Mouse (Mus musculus) frontal cortex, postnatal 10 days (tissue): ENCODE results near the gene Kcnk10.
A peak's percentile ranks its signal among the peaks of the same experiment; 100 is the strongest.
"Not testable (repeated sequence)": the region's sequence is repeated elsewhere in the genome, so short reads cannot be mapped to it uniquely, and the experiment has no call there.

Experiments
- DNase-seq, 2 experiments: peaks; one replicate each; pipeline ENCODE4 v3.0.0; 2022; ENCODE audit warnings: low spot score in 2 of 2, mixed read lengths in 1 of 2

Gene Kcnk10

DNA sequence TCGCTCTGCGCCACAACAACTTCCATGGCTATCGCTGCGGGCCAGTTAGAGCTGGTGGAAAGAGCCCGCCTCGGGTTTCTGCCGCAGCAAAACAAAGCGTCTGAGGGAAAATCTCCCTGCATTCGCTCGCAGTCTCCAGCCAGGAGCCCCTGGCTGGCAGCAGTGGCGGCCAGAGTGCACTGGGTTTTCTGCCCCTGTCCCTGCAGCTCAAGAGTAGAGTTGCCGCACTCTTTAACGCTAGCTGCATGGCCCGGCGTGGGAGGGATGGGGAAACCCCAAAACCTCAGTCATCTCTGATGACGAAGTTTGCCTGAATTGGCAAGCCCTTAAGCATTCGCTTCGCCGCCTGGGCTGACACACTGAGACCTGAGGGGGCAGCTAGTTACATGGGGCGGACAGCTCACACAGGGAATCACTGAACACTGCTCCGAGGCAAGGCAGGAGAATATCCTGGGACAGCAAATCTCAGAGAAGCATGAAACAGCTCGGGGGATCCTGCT is at the start of gene Kcnk10:
Gene Kcnk10, minus strand, starts transcription at position 450 of the 500 bp plus-strand sequence.
- DNase-seq, result peak in 1 of 2 experiments; percentile 28

DNA sequence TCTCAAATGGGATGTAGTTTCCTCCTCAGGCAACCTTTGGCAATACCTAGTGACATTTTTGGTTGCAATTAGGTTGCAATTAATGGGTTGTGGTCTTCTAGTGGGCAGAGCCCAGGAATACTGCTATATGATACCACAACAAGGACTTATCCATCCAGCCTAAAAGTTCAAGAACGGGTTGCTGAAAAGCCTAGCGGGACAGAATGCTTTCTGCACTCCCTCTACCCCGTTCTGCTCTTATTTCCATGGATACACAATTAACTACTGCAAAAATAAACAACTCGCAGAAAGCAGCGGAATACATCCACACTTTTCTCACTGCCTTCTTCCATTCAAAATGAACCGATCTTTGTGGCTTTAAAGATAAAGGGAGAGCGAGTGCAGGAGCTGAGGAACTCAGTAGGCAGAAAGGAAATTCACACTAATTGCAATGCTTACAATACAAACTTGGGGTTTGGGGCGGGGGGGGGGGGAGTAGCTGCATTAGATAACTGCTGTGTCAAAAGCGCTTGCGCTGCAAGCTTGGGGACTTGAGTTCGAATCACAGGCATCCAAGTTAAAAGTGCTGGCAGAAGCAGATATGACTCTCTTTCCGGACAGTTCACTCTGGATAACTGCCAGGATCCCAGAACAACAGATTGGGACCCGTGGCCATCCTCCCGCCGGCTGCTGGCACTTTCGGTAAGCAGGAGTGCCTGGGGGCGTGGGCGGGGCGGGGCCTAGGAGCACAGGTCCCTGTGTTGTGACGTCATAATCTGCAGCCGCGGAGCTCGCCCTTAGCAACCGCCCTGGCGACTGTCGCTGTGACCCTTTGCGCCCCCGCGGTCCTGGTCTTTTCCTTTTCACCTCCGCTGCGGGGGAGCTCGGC is 49.5 kb upstream of the Kcnk10 start, which contains the start of gene Spata7:
Gene Spata7, plus strand, starts transcription at position 766 of the 868 bp plus-strand sequence.
- peak; percentile 83 to 86 for DNase-seq

DNA sequence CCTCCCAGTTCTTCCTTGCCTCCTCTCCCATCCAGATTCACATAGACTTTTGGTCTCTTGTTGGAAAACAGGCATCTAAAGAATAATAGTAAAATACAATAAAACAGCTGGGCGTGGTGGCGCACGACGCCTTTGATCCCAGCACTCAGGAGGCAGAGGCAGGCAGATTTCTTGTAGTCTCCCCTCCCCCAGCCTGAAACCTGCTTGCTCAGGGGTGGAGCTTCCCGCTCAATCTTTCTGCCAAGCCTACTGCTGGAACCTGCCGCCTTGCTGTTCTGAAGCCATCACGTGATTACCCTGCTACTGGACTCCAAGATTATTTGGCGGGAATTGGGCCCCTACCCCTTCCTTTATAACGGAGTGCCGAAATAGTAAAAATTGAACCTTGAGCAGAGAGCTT is 45.2 kb upstream of the Kcnk10 start:
- not testable (repeated sequence) for DNase-seq

DNA sequence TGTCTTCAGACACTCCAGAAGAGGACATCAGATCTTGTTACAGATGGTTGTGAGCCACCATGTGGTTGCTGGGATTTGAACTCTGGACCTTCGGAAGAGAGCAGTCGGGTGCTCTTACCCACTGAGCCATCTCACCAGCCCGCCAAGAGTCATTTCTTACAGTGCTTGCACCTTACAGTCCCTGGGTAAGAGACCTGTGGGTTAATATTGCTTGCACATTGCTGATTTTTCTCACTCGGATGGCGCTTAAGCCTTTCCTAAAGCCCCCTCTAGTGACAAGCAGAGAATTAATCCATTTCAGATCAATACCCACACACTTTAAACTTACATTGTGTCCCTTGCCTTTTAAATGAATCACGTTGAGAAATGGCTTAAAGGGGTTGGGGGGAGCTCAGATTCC is 42.8 kb upstream of the Kcnk10 start:
- not testable (repeated sequence) for DNase-seq

DNA sequence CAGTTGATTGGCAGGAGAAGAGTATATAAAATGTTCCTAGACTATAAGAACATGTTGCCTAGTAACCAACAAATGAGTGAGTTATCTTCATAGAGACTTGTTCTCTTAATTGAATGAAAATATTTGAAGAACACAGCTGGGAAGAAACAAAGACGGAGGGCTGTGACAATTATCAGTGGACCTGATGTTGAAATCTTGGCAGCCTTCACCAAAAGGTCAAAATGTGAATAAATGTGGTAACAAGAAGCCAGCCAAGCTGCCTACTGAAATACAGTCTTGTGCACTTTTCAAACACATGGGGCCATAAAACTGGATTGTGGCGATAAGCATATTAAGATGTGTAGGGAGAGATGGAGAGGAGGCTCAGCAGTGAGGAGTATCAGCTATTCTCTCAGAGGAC is 41.4 kb upstream of the Kcnk10 start:
- no peak for DNase-seq

- no peak for DNase-seq
These were observed 37.6 kb upstream of the Kcnk10 start for GRCm38 (mm10) chr12:98615746-98616145.

GRCm38 (mm10) chr12:98614910-98615508 is 36.9 kb upstream of the Kcnk10 start:
- DNase-seq, result no peak

DNA sequence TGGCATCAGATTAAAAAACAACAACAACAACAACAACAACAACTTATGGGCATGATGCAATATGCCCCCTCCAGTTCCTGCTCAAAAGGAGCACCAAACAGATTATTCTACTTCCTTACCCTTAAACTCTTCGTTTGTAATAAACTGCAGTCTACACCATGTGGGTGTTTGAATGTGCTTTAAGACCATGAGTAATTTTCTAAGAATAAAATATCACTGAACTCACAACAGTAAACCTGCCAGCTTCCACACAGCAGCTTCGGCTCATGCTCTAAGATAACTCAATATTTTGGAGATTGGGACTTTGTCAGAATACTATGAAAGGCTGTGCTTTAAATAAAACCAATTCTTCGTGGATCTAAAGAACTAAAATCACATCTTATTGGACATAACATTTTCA is 32.2 kb upstream of the Kcnk10 start:
- DNase-seq, result no peak

DNA sequence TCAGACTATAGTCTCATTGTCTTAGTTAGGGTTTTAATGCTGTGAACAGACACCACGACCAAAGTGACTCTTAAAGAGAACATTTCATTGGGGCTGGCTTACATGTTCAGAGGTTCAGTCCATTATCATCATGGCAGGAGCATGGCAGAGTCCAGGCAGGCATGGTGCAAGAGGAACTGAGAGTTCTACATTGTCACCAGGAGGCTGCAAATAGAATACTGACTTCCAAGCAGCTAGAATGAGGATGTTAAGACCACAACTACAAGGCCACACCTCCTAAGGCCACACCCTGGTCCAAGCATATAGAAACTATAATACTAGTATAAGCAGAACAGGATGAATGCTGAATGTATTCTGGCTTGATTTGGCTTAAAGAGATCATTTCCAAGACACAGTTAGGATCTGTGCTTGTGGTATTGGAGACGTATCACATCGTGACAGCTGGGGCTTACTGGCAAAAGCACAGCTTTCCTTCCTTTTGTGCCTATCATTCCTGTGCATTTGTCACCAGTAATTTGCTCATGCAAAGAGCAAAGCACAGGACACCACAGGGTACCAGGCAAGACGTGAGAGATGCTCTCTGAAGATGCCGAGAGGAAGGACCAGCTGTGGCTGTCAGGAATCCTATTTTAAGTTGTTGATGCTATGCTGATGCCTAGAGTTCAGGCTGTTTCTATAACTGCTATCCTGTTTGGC is 28.6 kb upstream of the Kcnk10 start:
- DNase-seq, result no peak

GRCm38 (mm10) chr12:98605264-98605663 is 27.2 kb upstream of the Kcnk10 start:
- no peak for DNase-seq

DNA sequence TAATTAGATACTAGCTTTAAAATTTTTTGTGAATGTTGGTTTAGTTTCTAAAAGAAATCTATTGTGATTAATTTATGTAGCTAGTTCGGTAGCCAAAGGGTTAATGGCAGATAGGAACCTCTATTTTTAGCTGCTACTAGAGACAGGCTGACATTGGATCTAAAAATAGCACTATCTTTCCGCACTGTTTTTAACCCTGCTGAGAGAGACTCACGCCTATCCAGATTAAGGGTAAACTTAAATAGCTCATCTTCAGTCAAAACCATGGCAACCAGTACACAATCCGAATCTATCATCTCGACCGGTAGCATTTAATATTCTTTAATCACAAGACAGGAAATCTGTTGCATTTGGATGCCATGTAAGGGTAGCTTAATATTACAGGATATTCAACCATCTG is 24.0 kb upstream of the Kcnk10 start:
- DNase-seq, result no peak

DNA sequence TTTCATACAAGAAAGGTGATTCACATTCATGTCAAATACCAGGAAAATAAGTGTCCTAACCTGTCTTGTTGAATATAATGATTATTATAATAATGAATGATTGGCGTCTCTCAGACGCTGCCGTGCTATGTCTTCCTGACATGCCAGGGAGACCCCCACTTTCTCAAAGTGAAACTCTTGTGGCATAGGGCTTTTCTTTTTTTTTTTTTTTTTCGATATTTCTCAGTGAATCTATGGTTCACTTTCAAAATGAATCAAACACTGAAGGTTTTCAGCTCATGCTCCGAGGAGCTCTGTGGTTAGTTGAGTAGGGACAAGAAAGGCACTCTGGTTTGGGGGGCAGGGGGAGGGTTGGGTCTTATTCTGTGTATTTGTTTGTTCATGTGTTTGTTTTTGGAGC is 22.8 kb upstream of the Kcnk10 start:
- DNase-seq, result no peak

DNA sequence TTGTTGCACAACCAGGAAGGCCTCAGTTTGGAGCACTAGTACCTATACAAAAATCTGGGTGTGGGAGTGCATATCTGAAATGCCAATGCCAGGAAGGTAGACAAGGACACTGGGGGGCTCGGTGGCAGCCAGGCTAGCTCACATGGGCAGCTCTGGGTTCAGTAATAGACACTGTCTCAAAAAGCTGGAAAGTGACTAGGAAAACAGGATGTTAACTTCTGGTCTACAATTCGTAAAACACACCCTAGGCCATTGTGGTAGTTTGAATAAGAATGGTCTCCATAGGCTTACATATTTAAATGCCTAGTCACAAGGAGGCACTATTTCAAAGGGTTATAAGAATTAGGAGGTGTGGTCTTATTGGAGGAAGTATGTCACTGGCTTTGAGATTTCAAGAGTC is 12.9 kb upstream of the Kcnk10 start:
- no peak for DNase-seq

DNA sequence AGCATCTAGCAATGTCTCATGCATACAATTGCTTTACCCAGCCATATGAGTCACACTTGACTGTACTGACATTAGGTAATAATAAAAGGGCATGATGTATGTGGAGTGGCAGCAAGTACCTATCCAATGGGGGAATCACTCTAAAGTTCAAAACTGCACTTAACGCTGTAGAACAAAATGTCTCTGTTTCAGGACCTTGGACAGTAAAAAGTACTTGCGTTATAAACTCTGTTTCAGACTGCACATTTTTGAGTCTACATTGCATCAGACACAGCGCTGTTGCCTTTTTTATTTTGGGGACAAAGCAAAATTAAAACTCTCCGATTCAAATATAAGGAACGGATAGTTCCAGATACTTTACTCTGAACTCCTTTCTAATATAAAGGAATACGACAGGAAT is 10.5 kb upstream of the Kcnk10 start:
- DNase-seq, result no peak

DNA sequence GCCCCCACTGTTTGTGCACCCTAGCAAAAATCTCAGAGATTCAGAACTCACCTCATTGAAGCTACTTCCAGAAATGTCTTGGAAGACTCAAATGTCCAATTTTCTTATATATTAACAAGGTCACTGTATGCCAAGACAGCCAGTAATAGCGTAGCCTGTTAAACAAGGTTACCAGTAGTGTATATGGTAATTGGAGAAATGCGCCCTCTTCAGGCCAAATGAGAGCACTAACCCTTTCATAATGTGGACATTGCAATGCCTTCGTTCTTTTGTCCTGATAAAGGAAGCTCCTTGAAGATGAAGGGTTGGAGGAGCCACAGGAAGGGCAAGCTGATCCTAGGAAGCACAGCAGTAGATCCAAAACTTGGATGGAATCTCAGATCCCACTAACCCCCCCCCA is 7.2 kb upstream of the Kcnk10 start:
- no peak for DNase-seq

DNA sequence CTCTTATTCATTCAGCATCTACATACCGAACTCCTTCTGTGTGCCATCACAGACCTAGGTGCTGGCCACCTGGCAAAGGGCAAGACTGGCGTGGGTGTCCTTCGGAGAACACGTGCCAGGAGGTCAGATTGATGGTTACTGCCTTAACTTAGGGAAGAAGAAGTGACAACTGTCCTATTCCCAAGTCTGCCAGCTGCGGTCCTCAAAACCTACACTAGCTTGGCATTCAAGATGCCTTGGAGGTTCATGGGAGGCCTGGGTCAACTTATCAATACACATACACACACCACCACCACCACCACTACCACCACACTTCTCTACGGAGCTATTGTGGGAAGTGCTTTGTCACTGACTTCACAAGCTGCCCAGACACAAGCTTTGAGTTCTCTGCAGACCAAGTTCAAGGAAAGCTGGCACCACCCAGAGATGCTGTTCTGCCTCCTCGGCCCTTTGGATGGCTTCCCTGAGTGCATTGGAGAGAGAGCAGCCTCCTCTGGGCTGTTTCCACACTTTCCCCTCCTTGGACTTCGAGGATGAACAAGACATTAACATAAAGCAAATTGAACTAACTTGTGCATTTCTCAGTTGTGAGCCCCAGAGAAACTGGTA is 2.1 kb downstream of the Kcnk10 start:
- DNase-seq, result no peak

- DNase-seq, result no peak
These were observed 2.8 kb downstream of the Kcnk10 start for GRCm38 (mm10) chr12:98575195-98575887.

DNA sequence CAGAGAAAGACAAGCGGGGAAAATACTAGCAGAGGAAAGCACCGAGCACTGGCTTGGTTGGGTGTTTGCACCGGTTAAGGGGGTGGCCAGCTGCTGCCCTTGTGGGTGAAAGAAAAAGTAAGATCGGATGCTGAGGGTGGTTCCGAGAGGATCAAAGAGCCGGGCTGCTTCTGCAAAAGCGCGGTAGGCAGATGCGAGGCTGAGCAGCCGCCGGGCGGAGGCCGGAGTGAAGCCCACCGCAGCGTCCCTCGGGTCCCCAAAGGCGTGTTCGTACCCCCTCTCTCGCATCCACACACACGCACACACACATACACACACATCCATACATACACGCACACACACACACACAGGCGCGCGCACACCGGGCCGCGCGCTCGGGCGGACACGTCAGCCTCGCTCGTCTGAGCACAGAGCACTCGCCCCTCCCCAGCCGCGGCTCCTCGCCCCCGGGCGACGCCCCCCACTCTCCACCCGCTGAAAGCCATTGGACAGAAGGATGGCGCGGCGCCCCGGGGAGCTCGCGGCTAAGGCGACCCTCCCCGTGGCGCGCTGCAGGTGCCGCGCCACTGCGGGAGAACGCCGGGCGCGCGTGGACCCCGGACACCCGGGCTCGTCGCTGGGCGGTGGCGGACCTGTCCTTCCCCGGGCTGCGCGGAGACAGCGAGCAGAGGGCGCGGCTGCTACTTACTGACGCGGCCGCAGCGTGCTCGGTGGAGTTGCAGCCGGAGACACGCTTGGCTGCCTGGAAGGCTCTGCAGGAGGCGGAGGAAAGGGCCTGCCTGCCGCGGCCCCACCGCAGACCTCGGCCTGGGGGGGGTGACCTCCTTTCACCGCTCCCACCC is 3.5 kb downstream of the Kcnk10 start:
- peak; percentile 71 to 81 for DNase-seq

GRCm38 (mm10) chr12:98573317-98574270 is 4.5 kb downstream of the Kcnk10 start:
- DNase-seq, result peak; percentile 77 to 78
